Mouse (Mus musculus): ENCODE results near the gene Gm8453. TPM values are rescaled to one million over a fixed set of nuclear protein-coding genes. Genes with fewer than 3 reads are reported as not detected.

Gm8453 gene
- not detected in 4 replicates for total RNA-seq (2023)

GRCm38 (mm10) chr7:22229384-22229783, at the start of gene Gm8453:
Gene Gm8453 (minus strand): TSS chr7:22229484.

DNA sequence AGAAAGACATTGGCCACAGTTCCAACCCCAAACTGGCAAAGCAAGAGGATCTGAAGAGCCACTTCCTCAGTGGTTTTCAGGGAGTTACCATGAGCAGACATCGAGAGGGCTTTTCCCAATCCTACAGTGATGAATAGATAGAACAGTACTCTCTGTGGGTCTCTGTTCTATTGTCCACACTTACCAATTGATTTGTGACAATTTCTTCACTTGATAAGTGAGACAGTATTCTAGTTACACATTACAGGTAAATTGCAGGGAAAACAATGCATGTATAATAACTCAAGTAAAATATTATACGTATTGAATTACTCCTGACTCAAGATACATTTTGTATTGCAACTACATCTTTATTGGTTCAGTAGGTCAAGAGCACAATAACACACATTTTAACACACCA, 28.1 kb downstream of the Gm8453 start, which contains the start of gene Gm8653:
Gene Gm8653, minus strand, starts transcription at position 101 of the 400 bp plus-strand sequence.

DNA sequence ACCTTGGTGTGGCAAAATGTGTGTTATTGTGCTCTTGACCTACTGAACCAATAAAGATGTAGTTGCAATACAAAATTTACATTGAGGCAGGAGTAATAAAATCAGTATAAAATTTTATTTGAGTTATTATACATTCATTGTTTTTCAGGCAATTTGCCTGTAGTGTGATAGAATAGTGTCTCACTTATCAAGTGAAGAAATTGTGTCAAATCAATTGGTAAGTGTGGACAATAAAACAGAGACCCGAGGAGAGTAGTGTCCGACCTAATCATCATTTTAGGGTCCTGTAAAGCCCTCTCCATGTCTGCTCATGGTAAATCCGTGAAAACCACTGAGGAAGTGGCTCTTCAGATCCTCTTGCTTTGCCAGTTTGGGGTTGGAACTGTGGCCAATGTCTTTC, 40.2 kb downstream of the Gm8453 start, which contains the start of gene Vmn1r143:
Gene Vmn1r143, plus strand, starts transcription at position 301 of the 400 bp plus-strand sequence.

Other genes starting within 250 kb of the Gm8453 start
- not detected in 4 replicates for gene Vmn1r137, start 234.9 kb downstream of the Gm8453 start, total RNA-seq (2023)
- gene Vmn1r138, start 200.6 kb downstream of the Gm8453 start, total RNA-seq (2023) = not detected in 4 replicates
- not detected in 4 replicates for gene Gm6176, start 173.2 kb downstream of the Gm8453 start, total RNA-seq (2023)
- gene Vmn1r139, start 160.4 kb downstream of the Gm8453 start, total RNA-seq (2023) = not detected in 4 replicates
- gene Gm16451, start 111.2 kb downstream of the Gm8453 start, total RNA-seq (2023) = not detected in 4 replicates
- gene Gm10666, start 94.7 kb downstream of the Gm8453 start, total RNA-seq (2023) = not detected in 4 replicates
- not detected in 4 replicates for gene Vmn1r142, start 65.4 kb downstream of the Gm8453 start, total RNA-seq (2023)
- not detected in 4 replicates for gene Vmn1r143, start 40.1 kb downstream of the Gm8453 start, total RNA-seq (2023)
- not detected in 4 replicates for gene Gm8653, start 28.2 kb downstream of the Gm8453 start, total RNA-seq (2023)
- gene Gm4187, start 100.2 kb upstream of the Gm8453 start, total RNA-seq (2023) = not detected in 4 replicates
- not detected in 4 replicates for gene Gm8660, start 141.6 kb upstream of the Gm8453 start, total RNA-seq (2023)
- not detected in 4 replicates for gene Vmn1r148, start 184.1 kb upstream of the Gm8453 start, total RNA-seq (2023)
- not detected in 4 replicates for gene Vmn1r149, start 208.7 kb upstream of the Gm8453 start, total RNA-seq (2023)
- not detected in 4 replicates for gene Gm10665, start 234.6 kb upstream of the Gm8453 start, total RNA-seq (2023)

All from B cell, adult 62 days (primary cell).